9 mouse cellular contexts compared by ENCODE assay signal in the genomic region with DNA sequence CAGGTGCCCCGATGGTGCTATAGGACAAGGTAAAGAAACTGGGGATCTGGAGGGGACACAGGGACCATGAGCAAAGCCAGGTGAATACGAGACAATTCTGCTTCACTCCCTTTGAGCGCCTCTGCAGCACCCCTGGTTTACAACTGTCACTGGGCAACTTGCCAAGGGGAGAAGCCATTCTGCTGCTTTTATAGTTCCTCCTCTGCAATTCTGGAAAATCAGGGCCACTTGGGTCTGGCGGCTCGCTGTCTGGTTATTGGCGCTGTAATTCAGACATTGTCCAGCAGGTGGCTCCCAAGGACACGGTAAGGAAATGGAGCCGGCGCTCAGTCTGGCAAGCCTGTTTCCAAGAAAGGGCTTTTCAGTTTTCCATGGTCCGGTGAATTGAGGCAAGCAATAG. TPM values are rescaled to one million over a fixed set of nuclear protein-coding genes. Genes with fewer than 3 reads are reported as not detected.
A peak's percentile ranks its signal among the peaks of the same experiment; 100 is the strongest.
DNase-seq lines count a peak whose midpoint lies in the region; ATAC-seq and TF ChIP-seq lines count a peak whose summit lies in the region.
"Had no signal": no experiment of that assay in that cellular context is flagged by ENCODE, and none has a peak within 500 bp of the region (broad histone marks: within the 10 kb centered on the region; RNA-seq: fewer than 3 reads in every experiment).

No protein-coding gene starts in this region.

- peaks cover 6% of the 10 kb centered on the region for H3K4me1 ChIP-seq in heart, postnatal 0 days (ENCODE audit: control insufficient read depth, insufficient read depth)

- no peak for TF ChIP-seq EP300 in heart, postnatal 0 days (IDR thresholded peaks at IDR 0.05; ENCODE audit: low read depth)

- TF ChIP-seq CTCF in heart, postnatal 0 days (IDR thresholded peaks at IDR 0.05; ENCODE audit: low read depth) = peak; percentile 92

- H3K4me2 ChIP-seq in heart, postnatal 0 days (ENCODE audit: low read depth, low read length) = no peak overlapping the region
- H3K4me2 ChIP-seq: limb, embryonic 15.5 days had no signal

- H3K27ac ChIP-seq in heart, postnatal 0 days (ENCODE audit: low read depth) = no peak overlapping the region
- H3K27ac ChIP-seq: limb, embryonic 15.5 days had no signal

- 13% methylated on average over 10 of the region's 10 CpGs for WGBS in heart, postnatal 0 days

- no peaks in the 10 kb centered on the region for H3K36me3 ChIP-seq in heart, postnatal 0 days (replicated peaks; ENCODE audit: control insufficient read depth, insufficient read depth, low read length)
- H3K36me3 ChIP-seq: limb, embryonic 15.5 days had no signal

- no peaks in the 10 kb centered on the region for H3K9me3 ChIP-seq in heart, postnatal 0 days (replicated peaks; ENCODE audit: control insufficient read depth, low read length)
- H3K9me3 ChIP-seq: limb, embryonic 15.5 days had no signal

- H3K4me3 ChIP-seq in heart, postnatal 0 days (ENCODE audit: low read depth, low read length) = no peak overlapping the region
- H3K4me3 ChIP-seq: limb, embryonic 15.5 days had no signal

- peak; percentile 67 for DNase-seq in CD4-positive helper T cell, adult 2 months (ENCODE audit: low read depth, low spot score)
- peak; percentile 91 for DNase-seq in adipocyte (ENCODE audit: low spot score)
- DNase-seq in embryo, embryonic 10 days (ENCODE audit: low spot score) = peak; percentile 93
- peak; percentile 80 for DNase-seq in heart, postnatal 0 days (ENCODE audit: low spot score)
- peak; percentile 74 to 93 for DNase-seq in layer of hippocampus, adult 8-10 months (ENCODE audit: low spot score in 2 of 2)
- peak; percentile 92 for DNase-seq in lung, postnatal 10 days
- DNase-seq in right cerebral cortex, postnatal 25 days = peak; percentile 81
- DNase-seq in urinary bladder, postnatal 25 days (ENCODE audit: low spot score) = peak; percentile 92

- no peak overlapping the region for H3K9ac ChIP-seq in heart, postnatal 0 days (replicated peaks; ENCODE audit: low read depth, low read length)
- H3K9ac ChIP-seq: limb, embryonic 15.5 days had no signal

- peaks cover 51% of the 10 kb centered on the region for H3K27me3 ChIP-seq in heart, postnatal 0 days (ENCODE audit: control insufficient read depth, insufficient read depth, low read length)

- ATAC-seq in heart, postnatal 0 days (ENCODE audit: insufficient read depth, low read depth) = peak; percentile 28; the same call in 1 of the 2 replicates

RNA-seq across cellular contexts. Expression of gene H6pd, which starts 26.5 kb away (rescaled TPM):
- 25.7 and 35.2 TPM in 2 replicates for total RNA-seq in heart, postnatal 0 days (2014; rRNA removed; ENCODE audit: low replicate concordance)
- 7.1 and 7.3 TPM in 2 replicates for polyA plus RNA-seq in heart, postnatal 0 days (2015; fragmentation: Nextera tagmentation; extraction: Ambion mirVana)
- 10 to 100 TPM; 11.9 to 14.4 (median 14.1) TPM for total RNA-seq in layer of hippocampus, adult 8-10 months (2022)

RNA-seq across cellular contexts. Expression of gene Gpr157, which starts 51.9 kb away (rescaled TPM):
- total RNA-seq in heart, postnatal 0 days (2014; rRNA removed; ENCODE audit: low replicate concordance) = 15.0 and 23.3 TPM in 2 replicates
- polyA plus RNA-seq in heart, postnatal 0 days (2015; fragmentation: Nextera tagmentation; extraction: Ambion mirVana) = 4.3 and 4.5 TPM in 2 replicates
- 1 to 10 TPM; 1.3 to 4.5 (median 2.3) TPM for total RNA-seq in layer of hippocampus, adult 8-10 months (2022)
